Mouse (Mus musculus) kidney, adult 2 months (tissue): Measurements from ENCODE around the gene Fads6. TPM values are rescaled to one million over a fixed set of nuclear protein-coding genes. Genes with fewer than 3 reads are reported as not detected.

Experiments used
- DNase-seq: peaks from one replicate; pipeline ENCODE4 v3.0.0; 2021
- H3K27ac ChIP-seq: fragments of 200-500 bp; 2 replicates; pipeline ENCODE4 v1.5.1; 2012; ENCODE audit warnings: low read depth, low read length, control low read depth, inconsistent platforms; ENCODE audit not compliant: insufficient read depth
- H3K27me3 ChIP-seq: fragments of 200-500 bp; replicated peaks from 2 replicates; pipeline ENCODE4 v1.6.1; 2012; ENCODE audit warnings: mild to moderate bottlenecking, moderate library complexity, low read length, inconsistent platforms; ENCODE audit not compliant: control insufficient read depth, insufficient read depth
- H3K36me3 ChIP-seq: fragments of 200-500 bp; 2 replicates; pipeline ENCODE4 v1.6.1; 2012; ENCODE audit warnings: mild to moderate bottlenecking, moderate library complexity, low read length, inconsistent platforms; ENCODE audit not compliant: control insufficient read depth, insufficient read depth
- H3K4me1 ChIP-seq: fragments of 200-500 bp; 2 replicates; pipeline ENCODE4 v1.6.1; 2011; ENCODE audit warnings: low read length; ENCODE audit not compliant: control insufficient read depth, insufficient read depth
- H3K4me3 ChIP-seq: fragments of 200-500 bp; 2 replicates; pipeline ENCODE4 v1.5.1; 2011; ENCODE audit warnings: mild to moderate bottlenecking, low read depth, low read length, control low read depth; ENCODE audit not compliant: insufficient read depth
- CTCF ChIP-seq: fragments of 200-500 bp; conservative IDR thresholded peaks from 2 replicates; pipeline ENCODE4 v1.5.1; 2011; ENCODE audit warnings: low read depth, mild to moderate bottlenecking, control low read depth, low read length, moderate library complexity, mixed read lengths; ENCODE audit not compliant: insufficient read depth, insufficient read length
- POLR2A ChIP-seq: fragments of 200-500 bp; IDR thresholded peaks from one replicate; pipeline ENCODE4 v1.6.1; 2011; ENCODE audit warnings: low read depth, low read length, control low read depth
- WGBS: fragments of 180-500 bp; shearing (Covaris S2); methylation state at CpG from one replicate; pipeline ENCODE4 v1.1.7; 2018; 5-methylcytosine and 5-hydroxymethylcytosine counted together
- polyA plus RNA-seq: library from polyadenylated mRNA; depleted of rRNA; stranded (reverse); fragments of >200 nt; gene quantifications from 2 replicates; pipeline ENCODE4 v1.2.3, GENCODE M21; 2012

Fads6 gene
- polyA plus RNA-seq, 1 experiment = 14.0 TPM

GRCm38 (mm10) chr11:115265771-115266399 lies 31.6 kb downstream of the Fads6 start:
- no peak overlapping the region for H3K4me3 ChIP-seq
- peaks cover 2% of the 10 kb centered on the region; the same call in 1 of the 2 replicates for H3K27me3 ChIP-seq
- TF ChIP-seq CTCF = no peak
- no peak for TF ChIP-seq POLR2A
- no peaks in the 10 kb centered on the region for H3K36me3 ChIP-seq
- 6% methylated on average over 20 of the region's 20 CpGs for WGBS
- no peak for DNase-seq
- H3K27ac ChIP-seq = no peak overlapping the region
- H3K4me1 ChIP-seq = no peaks in the 10 kb centered on the region

- Histone ChIP-seq H3K4me3 (no peak overlapping the region), H3K4me1 (no peaks in the 10 kb centered on the region), H3K27me3 (peaks cover 2% of the 10 kb centered on the region; the same call in 1 of the 2 replicates), H3K27ac (no peak overlapping the region), H3K36me3 (no peaks in the 10 kb centered on the region)
- DNase-seq = no peak
- TF ChIP-seq CTCF (peak; percentile 40), POLR2A (no peak)
- WGBS = 11% methylated on average over 39 of the region's 39 CpGs
Measured at GRCm38 (mm10) chr11:115264862-115265668, 32.4 kb downstream of the Fads6 start.

- H3K4me3 ChIP-seq = no peak overlapping the region
- 75% methylated on average over 7 of the region's 7 CpGs for WGBS
- no peaks in the 10 kb centered on the region for H3K36me3 ChIP-seq
- H3K4me1 ChIP-seq = no peaks in the 10 kb centered on the region
- no peak for DNase-seq
- no peak overlapping the region for H3K27ac ChIP-seq
- H3K27me3 ChIP-seq = peaks cover 2% of the 10 kb centered on the region; the same call in 1 of the 2 replicates
- TF ChIP-seq POLR2A (no peak), CTCF (no peak)
Measured at GRCm38 (mm10) chr11:115264136-115264861, 33.2 kb downstream of the Fads6 start.

GRCm38 (mm10) chr11:115262954-115263353 lies 34.5 kb downstream of the Fads6 start:
- H3K36me3 ChIP-seq = no peaks in the 10 kb centered on the region
- H3K27me3 ChIP-seq = peaks cover 2% of the 10 kb centered on the region; the same call in 1 of the 2 replicates
- no peak overlapping the region for H3K4me3 ChIP-seq
- TF ChIP-seq CTCF (no peak), POLR2A (no peak)
- DNase-seq = no peak
- no peaks in the 10 kb centered on the region for H3K4me1 ChIP-seq
- no peak overlapping the region for H3K27ac ChIP-seq
- WGBS = 85% methylated on average over 11 of the region's 11 CpGs

- 61% methylated on average over 4 of the region's 4 CpGs for WGBS
- Histone ChIP-seq H3K27ac (no peak overlapping the region), H3K27me3 (no peaks in the 10 kb centered on the region), H3K36me3 (no peaks in the 10 kb centered on the region), H3K4me1 (no peaks in the 10 kb centered on the region), H3K4me3 (no peak overlapping the region)
- TF ChIP-seq POLR2A (no peak), CTCF (no peak)
- DNase-seq = no peak
Measured at GRCm38 (mm10) chr11:115259134-115259533, 38.3 kb downstream of the Fads6 start.

- no peaks in the 10 kb centered on the region for H3K36me3 ChIP-seq
- peak; percentile 37 for DNase-seq
- WGBS = 17% methylated on average over 59 of the region's 59 CpGs
- TF ChIP-seq CTCF (no peak), POLR2A (no peak)
- H3K27ac ChIP-seq = no peak overlapping the region
- H3K4me3 ChIP-seq = no peak overlapping the region
- no peaks in the 10 kb centered on the region for H3K4me1 ChIP-seq
- H3K27me3 ChIP-seq = no peaks in the 10 kb centered on the region
Measured at GRCm38 (mm10) chr11:115257775-115258510, 39.5 kb downstream of the Fads6 start.
